In the genomic region with DNA sequence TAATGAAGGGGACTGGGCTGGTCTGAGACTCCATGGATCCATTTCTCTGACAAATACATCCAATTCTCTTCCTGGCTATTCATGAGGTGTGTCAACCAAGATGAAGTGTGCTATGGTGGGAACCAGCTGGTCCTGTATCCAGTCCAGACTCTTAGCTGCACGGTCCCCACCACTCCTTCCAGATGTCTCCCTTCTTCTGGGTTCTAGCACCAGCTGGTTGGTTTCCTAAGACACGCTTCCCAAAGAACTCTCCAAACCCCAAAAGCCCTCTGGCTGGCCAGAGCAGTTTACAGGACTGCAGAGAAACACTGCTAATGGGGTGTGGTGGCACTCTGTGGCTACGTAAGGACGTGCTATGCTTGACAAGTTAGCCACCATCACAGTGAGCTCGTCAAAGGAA, we compare ENCODE assay signal across 33 mouse cellular contexts. TPM values are rescaled to one million over a fixed set of nuclear protein-coding genes. Genes with fewer than 3 reads are reported as not detected.
DNase-seq lines count a peak whose midpoint lies in the region; ATAC-seq and TF ChIP-seq lines count a peak whose summit lies in the region.
"Had no signal": no experiment of that assay in that cellular context is flagged by ENCODE, and none has a peak within 500 bp of the region (broad histone marks: within the 10 kb centered on the region; RNA-seq: fewer than 3 reads in every experiment).

No protein-coding gene starts in this region.

- no peak for TF ChIP-seq EP300 in heart, adult 2 months (IDR thresholded peaks at IDR 0.05; ENCODE audit: insufficient read depth, low read depth, low read length)
- no peak for TF ChIP-seq EP300 in stomach, postnatal 0 days (optimal IDR thresholded peaks at IDR 0.05)

- no peak overlapping the region for H3K4me3 ChIP-seq in heart, adult 2 months
- H3K4me3 ChIP-seq in stomach, embryonic 16.5 days (replicated peaks; ENCODE audit: low read length): no peak overlapping the region
- no peak overlapping the region for H3K4me3 ChIP-seq in stomach, postnatal 0 days (ENCODE audit: low read depth, low read length)
- no peak overlapping the region for H3K4me3 ChIP-seq in lung, embryonic 16.5 days (ENCODE audit: low read length)
- H3K4me3 ChIP-seq: embryonic facial prominence, embryonic 12.5 days; hindbrain, embryonic 15.5 days; limb, embryonic 10.5 days; limb, embryonic 15.5 days; liver, embryonic 13.5 days; midbrain, embryonic 15.5 days; neural tube, embryonic 15.5 days had no signal

- H3K9me3 ChIP-seq in stomach, embryonic 16.5 days (replicated peaks; ENCODE audit: control insufficient read depth, low read length): no peaks in the 10 kb centered on the region
- H3K9me3 ChIP-seq in stomach, postnatal 0 days (ENCODE audit: control insufficient read depth, low read length): no peaks in the 10 kb centered on the region
- no peaks in the 10 kb centered on the region for H3K9me3 ChIP-seq in lung, embryonic 16.5 days (ENCODE audit: control insufficient read depth, low read length)
- H3K9me3 ChIP-seq: embryonic facial prominence, embryonic 12.5 days; hindbrain, embryonic 15.5 days; limb, embryonic 10.5 days; limb, embryonic 15.5 days; liver, embryonic 13.5 days; midbrain, embryonic 15.5 days; neural tube, embryonic 15.5 days had no signal

- H3K79me2 ChIP-seq in heart, adult 2 months (replicated peaks; ENCODE audit: control insufficient read depth, insufficient read depth, low read length): no peaks in the 10 kb centered on the region

- peak; percentile 7 to 28 for DNase-seq in heart, postnatal 14 days
- DNase-seq in heart, adult 2 months: no peak
- no peak for DNase-seq in stomach, postnatal 0 days (ENCODE audit: low spot score)
- DNase-seq in lung, postnatal 36 days: peak; percentile 84
- DNase-seq in right cerebral cortex, adult 2 months (ENCODE audit: low spot score in 2 of 2): no peak
- no peak for DNase-seq in layer of hippocampus, postnatal 10 days (ENCODE audit: low spot score in 2 of 2)
- DNase-seq: adrenal gland, postnatal 10 days; cerebellum, adult 11 months; cerebellum, adult 9-11 months; embryo, embryonic 11 days; gastrocnemius, postnatal 25 days; kidney, adult 18-20 months; liver, embryonic 13.5 days; thymus, postnatal 14 days had no signal

- 79% methylated on average over 5 of the region's 5 CpGs for WGBS in heart, adult 2 months
- WGBS in stomach, embryonic 16.5 days: 63% methylated on average over 5 of the region's 5 CpGs
- WGBS in stomach, postnatal 0 days: 51% methylated on average over 5 of the region's 5 CpGs
- WGBS in lung, embryonic 16.5 days: 51% methylated on average over 5 of the region's 5 CpGs

- no peak overlapping the region for H3K27ac ChIP-seq in heart, adult 2 months
- no peak overlapping the region for H3K27ac ChIP-seq in stomach, embryonic 16.5 days (ENCODE audit: low read length)
- no peak overlapping the region for H3K27ac ChIP-seq in stomach, postnatal 0 days (replicated peaks)
- H3K27ac ChIP-seq in lung, embryonic 16.5 days (ENCODE audit: low read length): peak overlapping the region; percentile 61
- H3K27ac ChIP-seq: embryonic facial prominence, embryonic 12.5 days; hindbrain, embryonic 15.5 days; limb, embryonic 10.5 days; limb, embryonic 15.5 days; liver, embryonic 13.5 days; macrophage; midbrain, embryonic 15.5 days; neural tube, embryonic 15.5 days had no signal

- TF ChIP-seq POLR2A in heart, adult 2 months (IDR thresholded peaks at IDR 0.05; ENCODE audit: insufficient read depth, low read depth, low read length): no peak

- peak; percentile 56; the same call in 1 of the 2 replicates for ATAC-seq in stomach, embryonic 16.5 days (ENCODE audit: insufficient read depth, low FRiP score)
- ATAC-seq in stomach, postnatal 0 days (ENCODE audit: low FRiP score, low TSS enrichment): no peak
- ATAC-seq in lung, embryonic 16.5 days (ENCODE audit: low read depth): peak; percentile 97
- ATAC-seq: forebrain, embryonic 14.5 days; midbrain, embryonic 15.5 days; Patski had no signal

- no peaks in the 10 kb centered on the region for H3K36me3 ChIP-seq in heart, adult 2 months (ENCODE audit: control insufficient read depth, insufficient read depth, low read length)
- no peaks in the 10 kb centered on the region for H3K36me3 ChIP-seq in stomach, embryonic 16.5 days (ENCODE audit: control insufficient read depth, insufficient read depth, low read length)
- H3K36me3 ChIP-seq in stomach, postnatal 0 days (ENCODE audit: control insufficient read depth, insufficient read depth, low read length): no peaks in the 10 kb centered on the region
- no peaks in the 10 kb centered on the region for H3K36me3 ChIP-seq in lung, embryonic 16.5 days (ENCODE audit: control insufficient read depth, insufficient read depth, low read length)
- H3K36me3 ChIP-seq: embryonic facial prominence, embryonic 12.5 days; hindbrain, embryonic 15.5 days; limb, embryonic 10.5 days; limb, embryonic 15.5 days; liver, embryonic 13.5 days; midbrain, embryonic 15.5 days; neural tube, embryonic 15.5 days had no signal

- H3K4me1 ChIP-seq in heart, adult 2 months (ENCODE audit: control insufficient read depth, insufficient read depth, low read length): peaks cover 4% of the 10 kb centered on the region
- no peaks in the 10 kb centered on the region for H3K4me1 ChIP-seq in stomach, embryonic 16.5 days (ENCODE audit: control insufficient read depth, insufficient read depth, low read length)
- no peaks in the 10 kb centered on the region for H3K4me1 ChIP-seq in stomach, postnatal 0 days (replicated peaks; ENCODE audit: control insufficient read depth, insufficient read depth)
- peaks cover 21% of the 10 kb centered on the region for H3K4me1 ChIP-seq in lung, embryonic 16.5 days (replicated peaks; ENCODE audit: control insufficient read depth, insufficient read depth, low read length)
- H3K4me1 ChIP-seq: embryonic facial prominence, embryonic 12.5 days; hindbrain, embryonic 15.5 days; limb, embryonic 10.5 days; limb, embryonic 15.5 days; midbrain, embryonic 15.5 days had no signal

- no peak for TF ChIP-seq CTCF in heart, adult 2 months (IDR thresholded peaks at IDR 0.05)
- TF ChIP-seq CTCF in stomach, postnatal 0 days (IDR thresholded peaks at IDR 0.05; ENCODE audit: low read depth): no peak

- intact Hi-C loops in heart, postnatal 14 days (cut with DNase I): no loop called here
- intact Hi-C loops in heart, adult 2 months (cut with DNase I): no loop called here

- H3K9ac ChIP-seq in heart, adult 2 months (ENCODE audit: low read depth, low read length): no peak overlapping the region
- H3K9ac ChIP-seq in stomach, embryonic 16.5 days (ENCODE audit: low read length): no peak overlapping the region
- no peak overlapping the region for H3K9ac ChIP-seq in stomach, postnatal 0 days (ENCODE audit: low read length)
- H3K9ac ChIP-seq in lung, embryonic 16.5 days (ENCODE audit: low read length): no peak overlapping the region
- H3K9ac ChIP-seq: embryonic facial prominence, embryonic 12.5 days; hindbrain, embryonic 15.5 days; limb, embryonic 15.5 days; liver, embryonic 13.5 days; midbrain, embryonic 15.5 days; neural tube, embryonic 15.5 days had no signal

- no peaks in the 10 kb centered on the region for H3K27me3 ChIP-seq in heart, adult 2 months (ENCODE audit: control insufficient read depth, insufficient read depth, low read length)
- no peaks in the 10 kb centered on the region for H3K27me3 ChIP-seq in stomach, embryonic 16.5 days (ENCODE audit: control insufficient read depth, insufficient read depth, low read length)
- H3K27me3 ChIP-seq in stomach, postnatal 0 days (ENCODE audit: control insufficient read depth, insufficient read depth, low read length): no peaks in the 10 kb centered on the region
- no peaks in the 10 kb centered on the region for H3K27me3 ChIP-seq in lung, embryonic 16.5 days (ENCODE audit: control insufficient read depth, insufficient read depth, low read depth, low read length)
- H3K27me3 ChIP-seq: embryonic facial prominence, embryonic 12.5 days; hindbrain, embryonic 15.5 days; limb, embryonic 15.5 days; liver, embryonic 13.5 days; midbrain, embryonic 15.5 days; Patski had no signal

- no peak overlapping the region for H3K4me2 ChIP-seq in stomach, embryonic 16.5 days (ENCODE audit: low read depth, low read length)
- H3K4me2 ChIP-seq in stomach, postnatal 0 days (replicated peaks; ENCODE audit: low read depth): no peak overlapping the region
- H3K4me2 ChIP-seq in lung, embryonic 16.5 days (ENCODE audit: low read depth, low read length): no peak overlapping the region
- H3K4me2 ChIP-seq: embryonic facial prominence, embryonic 12.5 days; hindbrain, embryonic 15.5 days; limb, embryonic 15.5 days; liver, embryonic 13.5 days; midbrain, embryonic 15.5 days; neural tube, embryonic 15.5 days had no signal

RNA-seq across cellular contexts. Expression of a gene that starts 20.5 kb away (rescaled TPM):
- 1 to 10 TPM; 3.7 to 4.3 TPM for total RNA-seq in heart, postnatal 14 days (2021)
- total RNA-seq in heart, adult 2 months (2021): 1 to 10 TPM; 2.0 to 2.3 TPM
- 2.3 and 3.4 TPM in 2 replicates for polyA plus RNA-seq in heart, adult 2 months (2012; rRNA removed)
- 16.2 and 17.8 TPM in 2 replicates for polyA plus RNA-seq in stomach, embryonic 16.5 days (2015; fragmentation: Nextera tagmentation; extraction: Ambion mirVana)
- 19.1 and 21.7 TPM in 2 replicates for polyA plus RNA-seq in stomach, postnatal 0 days (2015; fragmentation: Nextera tagmentation; extraction: Ambion mirVana)
- 9.4 and 11.1 TPM in 2 replicates for polyA plus RNA-seq in lung, embryonic 16.5 days (2015; fragmentation: Nextera tagmentation; extraction: Ambion mirVana)
- total RNA-seq in layer of hippocampus, postnatal 10 days (2021): 10 to 100 TPM; 26.5 to 31.0 TPM
- total RNA-seq: MEL had no signal

RNA-seq across cellular contexts. Expression of a gene that starts 40.4 kb away (rescaled TPM):
- not detected for total RNA-seq in heart, postnatal 14 days (2021)
- total RNA-seq in heart, adult 2 months (2021): not detected
- not detected in 2 replicates for polyA plus RNA-seq in heart, adult 2 months (2012; rRNA removed)
- polyA plus RNA-seq in stomach, embryonic 16.5 days (2015; fragmentation: Nextera tagmentation; extraction: Ambion mirVana): 0.09 TPM in 1 of 2 replicates, not detected in the other
- polyA plus RNA-seq in stomach, postnatal 0 days (2015; fragmentation: Nextera tagmentation; extraction: Ambion mirVana): 0.06 and 0.15 TPM in 2 replicates
- polyA plus RNA-seq in lung, embryonic 16.5 days (2015; fragmentation: Nextera tagmentation; extraction: Ambion mirVana): 0.10 TPM in 1 of 2 replicates, not detected in the other
- total RNA-seq in layer of hippocampus, postnatal 10 days (2021): not detected
- total RNA-seq: adrenal gland, postnatal 10 days; gastrocnemius, adult 18-20 months; gastrocnemius, postnatal 25 days; heart, adult 18-20 months; hematopoietic stem cell, adult 5-6 weeks; megakaryocyte-erythroid progenitor cell, adult 5-6 weeks; MEL had no signal
- polyA plus RNA-seq: embryonic facial prominence, embryonic 12.5 days; forebrain, embryonic 14.5 days; heart, embryonic 14.5 days; hindbrain, embryonic 15.5 days; intestine, embryonic 14.5 days; liver, embryonic 13.5 days; macrophage; midbrain, embryonic 15.5 days; urinary bladder, adult 2 months had no signal

Comparison
In these comparisons a context has a peak if more than half of its experiments do, and no peak if none do; other contexts are left out.
1. DNase-seq: peak in heart, postnatal 14 days (2 of 2) and lung, postnatal 36 days (single experiment); none in heart, adult 2 months (0 of 2), stomach, postnatal 0 days (single experiment), right cerebral cortex, adult 2 months (0 of 2) and layer of hippocampus, postnatal 10 days (0 of 2).